Mouse (Mus musculus): Measurements from ENCODE around the gene Hoxb3. TPM values are rescaled to one million over a fixed set of nuclear protein-coding genes. Genes with fewer than 3 reads are reported as not detected.

The Hoxb3 gene
- polyA plus RNA-seq, 1 experiment from 2014 or later, result 0.11 TPM

GRCm38 (mm10) chr11:96287411-96287810 is 35.7 kb upstream of the Hoxb3 start:
- no peaks in the 10 kb centered on the region for H3K4me1 ChIP-seq (ENCODE audit: control insufficient read depth, low read depth, low read length)
- H3K27ac ChIP-seq (ENCODE audit: low read length), result no peak overlapping the region
- no peak overlapping the region for H3K9ac ChIP-seq (ENCODE audit: low read depth, low read length)
- no peak overlapping the region for H3K4me3 ChIP-seq (ENCODE audit: low read depth, low read length)
- 7% methylated on average over 9 of the region's 9 CpGs for WGBS (ENCODE audit: insufficient replicate concordance)
- peaks cover 99% of the 10 kb centered on the region for H3K27me3 ChIP-seq (ENCODE audit: control insufficient read depth, insufficient read depth, low read depth, low read length)
- no peak for ATAC-seq (ENCODE audit: low read depth)
- H3K4me2 ChIP-seq (ENCODE audit: low read depth, low read length), result no peak overlapping the region
- H3K9me3 ChIP-seq (replicated peaks; ENCODE audit: control insufficient read depth, low read length), result no peaks in the 10 kb centered on the region
- H3K36me3 ChIP-seq (ENCODE audit: control insufficient read depth, insufficient read depth), result no peaks in the 10 kb centered on the region

DNA sequence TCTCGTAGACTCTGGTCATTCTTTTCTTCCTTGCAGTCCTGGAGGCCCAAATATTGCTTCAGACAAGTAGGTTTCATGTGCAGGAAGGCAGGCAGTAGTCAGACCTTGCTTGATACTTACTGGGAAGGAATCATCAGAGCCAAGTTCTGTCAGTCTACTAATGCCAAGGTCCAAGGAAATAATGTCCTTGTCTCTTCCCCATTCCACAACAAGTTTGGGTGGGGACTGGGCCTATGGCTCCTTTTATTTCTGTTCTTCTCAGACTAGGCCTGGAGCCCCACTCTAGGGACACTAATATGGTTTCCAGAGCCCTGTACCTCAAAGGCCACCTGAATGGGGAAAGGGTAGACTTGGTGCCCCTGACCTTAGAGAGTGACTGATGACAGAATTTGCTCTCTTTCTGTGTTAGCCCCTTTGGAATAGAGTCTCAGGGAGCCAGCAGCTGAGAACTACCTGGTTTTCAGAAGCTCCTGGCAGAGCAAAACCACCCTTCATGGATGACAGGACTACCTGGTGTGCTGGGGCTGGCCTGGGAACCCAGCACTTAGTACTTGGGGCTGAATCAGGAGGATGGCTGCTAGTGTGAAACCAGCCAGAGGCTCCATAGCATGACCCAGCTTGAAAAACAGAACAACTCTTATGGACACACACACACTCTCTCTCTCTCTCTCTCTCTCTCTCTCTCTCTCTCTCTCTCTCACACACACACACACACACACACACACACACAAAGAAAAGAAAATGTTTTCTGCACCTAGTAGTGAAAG is 34.5 kb upstream of the Hoxb3 start:
- Histone ChIP-seq H3K36me3 (ENCODE audit: control insufficient read depth, insufficient read depth) (no peaks in the 10 kb centered on the region), H3K27me3 (ENCODE audit: control insufficient read depth, insufficient read depth, low read depth, low read length) (peaks cover 99% of the 10 kb centered on the region), H3K4me3 (ENCODE audit: low read depth, low read length) (no peak overlapping the region), H3K9ac (ENCODE audit: low read depth, low read length) (no peak overlapping the region), H3K27ac (ENCODE audit: low read length) (no peak overlapping the region), H3K4me2 (ENCODE audit: low read depth, low read length) (no peak overlapping the region), H3K9me3 (replicated peaks; ENCODE audit: control insufficient read depth, low read length) (no peaks in the 10 kb centered on the region), H3K4me1 (ENCODE audit: control insufficient read depth, low read depth, low read length) (no peaks in the 10 kb centered on the region)
- no peak for ATAC-seq (ENCODE audit: low read depth)
- 15% methylated on average over 1 of the region's 1 CpGs for WGBS (ENCODE audit: insufficient replicate concordance)

DNA sequence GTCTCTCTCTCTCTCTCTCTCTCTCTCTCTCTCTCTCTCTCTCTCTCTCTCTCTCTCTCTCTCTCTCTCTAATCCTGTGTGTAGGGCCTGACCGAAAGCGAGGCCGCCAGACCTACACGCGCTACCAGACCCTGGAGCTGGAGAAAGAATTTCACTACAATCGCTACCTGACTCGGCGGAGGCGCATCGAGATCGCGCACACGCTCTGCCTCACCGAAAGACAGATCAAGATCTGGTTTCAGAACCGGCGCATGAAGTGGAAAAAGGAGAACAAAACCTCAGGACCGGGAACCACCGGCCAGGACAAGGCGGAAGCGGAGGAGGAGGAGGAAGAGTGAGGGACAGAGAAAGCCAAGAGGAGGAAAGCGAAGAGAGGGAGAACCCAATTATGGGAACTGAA is 33.8 kb upstream of the Hoxb3 start:
- H3K9me3 ChIP-seq (replicated peaks; ENCODE audit: control insufficient read depth, low read length), result no peaks in the 10 kb centered on the region
- H3K9ac ChIP-seq (ENCODE audit: low read depth, low read length), result no peak overlapping the region
- ATAC-seq (ENCODE audit: low read depth), result no peak
- H3K4me1 ChIP-seq (ENCODE audit: control insufficient read depth, low read depth, low read length), result no peaks in the 10 kb centered on the region
- H3K27me3 ChIP-seq (ENCODE audit: control insufficient read depth, insufficient read depth, low read depth, low read length), result peaks cover 99% of the 10 kb centered on the region
- 17% methylated on average over 21 of the region's 21 CpGs for WGBS (ENCODE audit: insufficient replicate concordance)
- H3K4me3 ChIP-seq (ENCODE audit: low read depth, low read length), result no peak overlapping the region
- no peak overlapping the region for H3K27ac ChIP-seq (ENCODE audit: low read length)
- no peak overlapping the region for H3K4me2 ChIP-seq (ENCODE audit: low read depth, low read length)
- H3K36me3 ChIP-seq (ENCODE audit: control insufficient read depth, insufficient read depth), result no peaks in the 10 kb centered on the region

- Histone ChIP-seq H3K9ac (ENCODE audit: low read depth, low read length) (no peak overlapping the region), H3K36me3 (ENCODE audit: control insufficient read depth, insufficient read depth) (no peaks in the 10 kb centered on the region), H3K27ac (ENCODE audit: low read length) (no peak overlapping the region), H3K4me2 (ENCODE audit: low read depth, low read length) (no peak overlapping the region), H3K9me3 (replicated peaks; ENCODE audit: control insufficient read depth, low read length) (no peaks in the 10 kb centered on the region), H3K4me3 (ENCODE audit: low read depth, low read length) (no peak overlapping the region), H3K4me1 (ENCODE audit: control insufficient read depth, low read depth, low read length) (no peaks in the 10 kb centered on the region), H3K27me3 (ENCODE audit: control insufficient read depth, insufficient read depth, low read depth, low read length) (peaks cover 99% of the 10 kb centered on the region)
- 35% methylated on average over 6 of the region's 6 CpGs for WGBS (ENCODE audit: insufficient replicate concordance)
- ATAC-seq (ENCODE audit: low read depth), result no peak
These were observed 33.3 kb upstream of the Hoxb3 start for GRCm38 (mm10) chr11:96289837-96290236.

GRCm38 (mm10) chr11:96290705-96291355 is 32.3 kb upstream of the Hoxb3 start:
- Histone ChIP-seq H3K27me3 (ENCODE audit: control insufficient read depth, insufficient read depth, low read depth, low read length) (peaks cover 99% of the 10 kb centered on the region), H3K9ac (ENCODE audit: low read depth, low read length) (no peak overlapping the region), H3K4me2 (ENCODE audit: low read depth, low read length) (no peak overlapping the region), H3K4me1 (ENCODE audit: control insufficient read depth, low read depth, low read length) (no peaks in the 10 kb centered on the region), H3K27ac (ENCODE audit: low read length) (no peak overlapping the region), H3K4me3 (ENCODE audit: low read depth, low read length) (no peak overlapping the region), H3K36me3 (ENCODE audit: control insufficient read depth, insufficient read depth) (no peaks in the 10 kb centered on the region), H3K9me3 (replicated peaks; ENCODE audit: control insufficient read depth, low read length) (no peaks in the 10 kb centered on the region)
- WGBS (ENCODE audit: insufficient replicate concordance), result 31% methylated on average over 17 of the region's 17 CpGs
- no peak for ATAC-seq (ENCODE audit: low read depth)

GRCm38 (mm10) chr11:96291681-96292564 is 31.2 kb upstream of the Hoxb3 start, which contains the start of gene Hoxb6:
Gene Hoxb6, plus strand, starts transcription at chr11:96292476.
- Histone ChIP-seq H3K4me3 (ENCODE audit: low read depth, low read length) (no peak within 1 kb of the TSS), H3K4me2 (ENCODE audit: low read depth, low read length) (no peak within 1 kb of the TSS)

GRCm38 (mm10) chr11:96292565-96293301 is 30.4 kb upstream of the Hoxb3 start:
- Histone ChIP-seq H3K27ac (ENCODE audit: low read length) (no peak overlapping the region), H3K27me3 (ENCODE audit: control insufficient read depth, insufficient read depth, low read depth, low read length) (peaks cover 99% of the 10 kb centered on the region)

More at GRCm38 (mm10) chr11:96291681-96292564, 31.2 kb upstream of the Hoxb3 start, which contains the start of gene Hoxb6:
- WGBS (ENCODE audit: insufficient replicate concordance), result 9% methylated on average over 22 of the region's 22 CpGs
- no peak for ATAC-seq (ENCODE audit: low read depth)
- Histone ChIP-seq H3K27me3 (ENCODE audit: control insufficient read depth, insufficient read depth, low read depth, low read length) (peaks cover 99% of the 10 kb centered on the region), H3K9ac (ENCODE audit: low read depth, low read length) (no peak within 1 kb of the TSS), H3K4me1 (ENCODE audit: control insufficient read depth, low read depth, low read length) (no peaks in the 10 kb centered on the region), H3K27ac (ENCODE audit: low read length) (no peak within 1 kb of the TSS), H3K9me3 (replicated peaks; ENCODE audit: control insufficient read depth, low read length) (no peaks in the 10 kb centered on the region), H3K36me3 (ENCODE audit: control insufficient read depth, insufficient read depth) (no peaks in the 10 kb centered on the region)

GRCm38 (mm10) chr11:96293302-96293921 is 29.7 kb upstream of the Hoxb3 start:
- H3K4me2 ChIP-seq (ENCODE audit: low read depth, low read length), result no peak overlapping the region
- ATAC-seq (ENCODE audit: low read depth), result no peak
- no peaks in the 10 kb centered on the region for H3K9me3 ChIP-seq (replicated peaks; ENCODE audit: control insufficient read depth, low read length)
- no peak overlapping the region for H3K4me3 ChIP-seq (ENCODE audit: low read depth, low read length)
- 1% methylated on average over 22 of the region's 22 CpGs for WGBS (ENCODE audit: insufficient replicate concordance)
- no peaks in the 10 kb centered on the region for H3K36me3 ChIP-seq (ENCODE audit: control insufficient read depth, insufficient read depth)
- H3K27ac ChIP-seq (ENCODE audit: low read length), result no peak overlapping the region
- no peak overlapping the region for H3K9ac ChIP-seq (ENCODE audit: low read depth, low read length)
- H3K27me3 ChIP-seq (ENCODE audit: control insufficient read depth, insufficient read depth, low read depth, low read length), result peaks cover 99% of the 10 kb centered on the region
- H3K4me1 ChIP-seq (ENCODE audit: control insufficient read depth, low read depth, low read length), result no peaks in the 10 kb centered on the region

More at GRCm38 (mm10) chr11:96292565-96293301, 30.4 kb upstream of the Hoxb3 start:
- H3K36me3 ChIP-seq (ENCODE audit: control insufficient read depth, insufficient read depth), result no peaks in the 10 kb centered on the region
- WGBS (ENCODE audit: insufficient replicate concordance), result under 1% methylated on average over 12 of the region's 12 CpGs
- ATAC-seq (ENCODE audit: low read depth), result no peak
- H3K4me1 ChIP-seq (ENCODE audit: control insufficient read depth, low read depth, low read length), result no peaks in the 10 kb centered on the region
- H3K4me3 ChIP-seq (ENCODE audit: low read depth, low read length), result no peak overlapping the region
- no peak overlapping the region for H3K4me2 ChIP-seq (ENCODE audit: low read depth, low read length)
- H3K9ac ChIP-seq (ENCODE audit: low read depth, low read length), result no peak overlapping the region
- H3K9me3 ChIP-seq (replicated peaks; ENCODE audit: control insufficient read depth, low read length), result no peaks in the 10 kb centered on the region

All from liver, embryonic 16.5 days (tissue).